Mouse (Mus musculus) heart, embryonic 11.5 days (tissue): ENCODE data around the gene Tuba1b. TPM values are rescaled to one million over a fixed set of nuclear protein-coding genes. Genes with fewer than 3 reads are reported as not detected.

Experiments
- polyA plus RNA-seq: library from polyadenylated mRNA; unstranded; fragments of >200 nt; fragmentation: Nextera tagmentation; extraction: Ambion mirVana; gene quantifications from 2 replicates; pipeline ENCODE4 v1.2.1, GENCODE M21; 2014

The Tuba1b gene
- polyA plus RNA-seq, 1 experiment from 2014 or later, result 1,819 TPM

Other genes with a start within 250 kb of the Tuba1b start
- gene Ccdc65, start 226.4 kb downstream of the Tuba1b start, polyA plus RNA-seq, result 0.23 and 0.37 TPM in 2 replicates
- gene Fkbp11, start 206.4 kb downstream of the Tuba1b start, polyA plus RNA-seq, result 20.4 and 21.1 TPM in 2 replicates
- 22.8 and 30.7 TPM in 2 replicates for gene Arf3, start 171.4 kb downstream of the Tuba1b start, polyA plus RNA-seq
- gene Wnt10b, start 156.4 kb downstream of the Tuba1b start, polyA plus RNA-seq, result not detected in 2 replicates
- gene Wnt1, start 144.7 kb downstream of the Tuba1b start, polyA plus RNA-seq, result not detected in 2 replicates
- gene Ddn, start 125.1 kb downstream of the Tuba1b start, polyA plus RNA-seq, result 0.11 and 0.25 TPM in 2 replicates
- 72.1 and 74.7 TPM in 2 replicates for gene Prkag1, start 103.0 kb downstream of the Tuba1b start, polyA plus RNA-seq
- 12.7 and 16.1 TPM in 2 replicates for gene Kmt2d, start 63.4 kb downstream of the Tuba1b start, polyA plus RNA-seq
- 6.5 and 8.8 TPM in 2 replicates for gene Rhebl1, start 40.0 kb downstream of the Tuba1b start, polyA plus RNA-seq
- gene Dhh, start 36.0 kb downstream of the Tuba1b start, polyA plus RNA-seq, result 2.5 and 5.0 TPM in 2 replicates
- gene Lmbr1l, start 16.3 kb downstream of the Tuba1b start, polyA plus RNA-seq, result 4.0 and 5.7 TPM in 2 replicates
- gene Gm49450, start 19.0 kb upstream of the Tuba1b start, polyA plus RNA-seq, result not detected in 2 replicates
- gene Tuba1a, start 19.1 kb upstream of the Tuba1b start, polyA plus RNA-seq, result 1,237 and 1,376 TPM in 2 replicates
- 167 and 169 TPM in 2 replicates for gene Tuba1c, start 95.3 kb upstream of the Tuba1b start, polyA plus RNA-seq
- gene Prph, start 120.6 kb upstream of the Tuba1b start, polyA plus RNA-seq, result 0.09 and 0.59 TPM in 2 replicates
- 21.1 and 22.0 TPM in 2 replicates for gene Troap, start 140.0 kb upstream of the Tuba1b start, polyA plus RNA-seq
- gene C1ql4, start 153.3 kb upstream of the Tuba1b start, polyA plus RNA-seq, result 0.20 and 0.27 TPM in 2 replicates
- 0.96 and 1.7 TPM in 2 replicates for gene Dnajc22, start 158.6 kb upstream of the Tuba1b start, polyA plus RNA-seq
- 43.5 and 45.2 TPM in 2 replicates for gene Spats2, start 191.4 kb upstream of the Tuba1b start, polyA plus RNA-seq